Mouse (Mus musculus) kidney, postnatal 14 days (tissue): Measurements from ENCODE around the gene Ap5b1.

ENCODE experiments used
- DNase-seq: peaks from one replicate; pipeline ENCODE4 v3.0.0; 2022; ENCODE audit warnings: mixed read lengths

Ap5b1 gene

GRCm38 (mm10) chr19:5568470-5569140 is 780 bp downstream of the Ap5b1 start:
- peak; percentile 85 for DNase-seq

GRCm38 (mm10) chr19:5569521-5569920 is 1.7 kb downstream of the Ap5b1 start:
- DNase-seq, result no peak

GRCm38 (mm10) chr19:5570353-5571246 is 2.8 kb downstream of the Ap5b1 start:
- no peak for DNase-seq

GRCm38 (mm10) chr19:5571831-5572230 is 4.0 kb downstream of the Ap5b1 start:
- DNase-seq, result no peak

- DNase-seq, result peak; percentile 36
Measured at GRCm38 (mm10) chr19:5572331-5573125, 4.7 kb downstream of the Ap5b1 start.

GRCm38 (mm10) chr19:5575336-5575735 is 7.5 kb downstream of the Ap5b1 start:
- DNase-seq, result no peak

GRCm38 (mm10) chr19:5579971-5580370 is 12.1 kb downstream of the Ap5b1 start:
- no peak for DNase-seq

GRCm38 (mm10) chr19:5580776-5581175 is 13.0 kb downstream of the Ap5b1 start:
- DNase-seq, result no peak

GRCm38 (mm10) chr19:5581995-5582394 is 14.2 kb downstream of the Ap5b1 start:
- DNase-seq, result no peak

GRCm38 (mm10) chr19:5589159-5589558 is 21.3 kb downstream of the Ap5b1 start:
- no peak for DNase-seq

- DNase-seq, result no peak
Measured at GRCm38 (mm10) chr19:5591888-5592287, 24.1 kb downstream of the Ap5b1 start.

GRCm38 (mm10) chr19:5599224-5599623 is 31.4 kb downstream of the Ap5b1 start:
- DNase-seq, result no peak

- peak; percentile 85 for DNase-seq
Measured at GRCm38 (mm10) chr19:5601752-5602541, 34.1 kb downstream of the Ap5b1 start, which contains the start of gene Rnaseh2c. TSS of gene Rnaseh2c (plus strand) at chr19:5601873.

- DNase-seq, result no peak
Measured at GRCm38 (mm10) chr19:5603664-5604063, 35.8 kb downstream of the Ap5b1 start.

- DNase-seq, result no peak
Measured at GRCm38 (mm10) chr19:5605126-5605525, 37.3 kb downstream of the Ap5b1 start.

GRCm38 (mm10) chr19:5606196-5606595 is 38.4 kb downstream of the Ap5b1 start:
- DNase-seq, result no peak

GRCm38 (mm10) chr19:5607705-5608410 is 40.0 kb downstream of the Ap5b1 start:
- DNase-seq, result no peak

GRCm38 (mm10) chr19:5608707-5609106 is 40.9 kb downstream of the Ap5b1 start:
- DNase-seq, result no peak

GRCm38 (mm10) chr19:5609171-5609546 is 41.3 kb downstream of the Ap5b1 start:
- no peak for DNase-seq

- peak; percentile 94 for DNase-seq
Measured at GRCm38 (mm10) chr19:5609547-5610404, 42.0 kb downstream of the Ap5b1 start, which contains the start of gene Kat5. TSS of gene Kat5 (minus strand) at chr19:5610237.

GRCm38 (mm10) chr19:5611973-5612372 is 44.1 kb downstream of the Ap5b1 start:
- DNase-seq, result no peak
